Mouse (Mus musculus) forebrain, embryonic 14.5 days (tissue): Measurements from ENCODE around the gene Btbd17. TPM values are rescaled to one million over a fixed set of nuclear protein-coding genes. Genes with fewer than 3 reads are reported as not detected.

Experiments
- ATAC-seq: fragments of 200-750 bp; cut with Nextera tagmentation; 2 replicates; pipeline ENCODE4 v1.8.0; 2017; ENCODE audit warnings: mild to moderate bottlenecking, moderate library complexity
- DNase-seq: peaks from one replicate; pipeline ENCODE4 v3.0.0-alpha.2; 2015; ENCODE audit warnings: low spot score
- H3K27ac ChIP-seq: fragments of 300-500 bp; sonication (generic); 2 replicates; pipeline ENCODE4 v1.5.1; 2014; ENCODE audit warnings: low read depth, mild to moderate bottlenecking, control low read depth, low read length, moderate library complexity
- H3K27me3 ChIP-seq: fragments of 300-500 bp; sonication (generic); replicated peaks from 2 replicates; pipeline ENCODE4 v1.6.1; 2014; ENCODE audit warnings: low read length, control low read depth, mixed read lengths; ENCODE audit not compliant: control insufficient read depth, insufficient read depth
- H3K36me3 ChIP-seq: fragments of 300-500 bp; sonication (generic); 2 replicates; pipeline ENCODE4 v1.6.1; 2014; ENCODE audit warnings: low read length, control low read depth; ENCODE audit not compliant: control insufficient read depth, insufficient read depth
- H3K4me1 ChIP-seq: fragments of 300-500 bp; sonication (generic); 2 replicates; pipeline ENCODE4 v1.6.1; 2014; ENCODE audit warnings: antibody characterized with exemption, low read length, control low read depth; ENCODE audit not compliant: control insufficient read depth, insufficient read depth
- H3K4me2 ChIP-seq: fragments of 300-500 bp; sonication (generic); 2 replicates; pipeline ENCODE4 v1.6.1; 2014; ENCODE audit warnings: mild to moderate bottlenecking, control low read depth, low read length
- H3K4me3 ChIP-seq: fragments of 300-500 bp; sonication (generic); 2 replicates; pipeline ENCODE4 v1.5.1; 2014; ENCODE audit warnings: low read depth, low read length, control low read depth
- H3K9ac ChIP-seq: fragments of 300-500 bp; sonication (generic); 2 replicates; pipeline ENCODE4 v1.6.1; 2014; ENCODE audit warnings: mild to moderate bottlenecking, low read length, control low read depth, moderate library complexity
- H3K9me3 ChIP-seq: fragments of 300-500 bp; sonication (generic); replicated peaks from 2 replicates; pipeline ENCODE4 v1.6.1; 2016; ENCODE audit warnings: low read length, control low read depth, mixed read lengths; ENCODE audit not compliant: control insufficient read depth
- WGBS: fragments of 180-500 bp; shearing (Covaris S2); extraction: QIAGEN DNeasy Blood & Tissue Kit; methylation state at CpG from one replicate; pipeline ENCODE4 v1.1.7; 2014; 5-methylcytosine and 5-hydroxymethylcytosine counted together
- polyA plus RNA-seq: library from polyadenylated mRNA; unstranded; fragments of >200 nt; fragmentation: Nextera tagmentation; extraction: Ambion mirVana; gene quantifications from 2 replicates; pipeline ENCODE4 v1.2.1, GENCODE M21; 2014

Gene Btbd17
- polyA plus RNA-seq, 1 experiment from 2014 or later: 24.7 TPM

DNA sequence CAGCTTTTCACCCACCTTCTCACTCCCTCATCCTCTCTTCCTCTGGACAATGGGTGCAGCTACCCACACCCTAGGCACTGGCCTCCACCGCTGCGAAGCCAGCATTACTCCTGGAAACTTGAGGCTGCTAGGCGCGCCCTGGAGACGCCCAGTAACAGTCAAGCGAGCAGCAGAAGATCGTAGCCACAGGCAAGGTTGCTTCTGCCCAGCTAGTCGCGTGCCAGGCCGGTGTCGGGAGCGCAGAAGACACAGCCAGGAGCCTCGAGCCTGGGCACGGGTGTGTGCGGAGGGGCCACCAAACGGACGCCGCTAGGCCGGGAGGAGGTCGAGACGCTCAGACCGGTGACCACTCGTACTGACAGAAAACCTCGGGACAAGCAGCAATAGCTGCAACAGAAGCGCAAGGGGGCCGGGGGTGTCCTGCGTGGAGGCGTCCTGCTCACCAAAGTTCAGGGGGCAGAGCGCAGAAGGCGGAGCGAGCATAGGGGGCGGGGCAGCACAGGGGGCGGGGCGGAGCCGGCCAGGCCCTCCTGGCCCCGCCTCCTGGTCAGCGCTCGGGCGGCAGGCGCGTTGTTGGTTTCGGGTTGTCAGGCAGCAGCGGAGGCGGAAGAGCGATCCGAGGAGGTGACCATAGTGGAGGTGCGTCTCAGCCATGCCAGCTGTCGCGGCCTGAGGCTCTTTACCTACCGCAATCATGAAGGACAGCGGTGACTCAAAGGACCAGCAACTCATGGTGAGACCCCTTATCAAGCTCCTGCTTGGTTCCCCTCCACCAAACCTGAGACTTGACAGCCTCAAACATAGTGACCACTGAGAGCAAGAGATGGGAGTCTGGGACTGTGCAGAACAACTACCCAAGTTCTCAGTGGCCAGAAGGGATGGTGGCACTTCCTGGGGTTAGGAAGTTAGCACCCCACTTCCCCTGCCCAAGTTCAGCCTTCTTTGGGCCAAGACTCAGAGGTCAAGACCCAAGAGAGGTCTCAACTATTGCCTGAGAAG is 30.6 kb downstream of the Btbd17 start, which contains the start of gene Kif19a:
TSS of gene Kif19a (plus strand) at position 569 of the 999 bp plus-strand sequence.
- Histone ChIP-seq H3K4me1 (no peaks in the 10 kb centered on the region; the same call in 1 of the 2 replicates), H3K9me3 (no peaks in the 10 kb centered on the region), H3K36me3 (no peaks in the 10 kb centered on the region), H3K9ac (peak within 1 kb of the TSS; percentile 36; the same call in 1 of the 2 replicates), H3K4me3 (peak within 1 kb of the TSS; percentile 36), H3K4me2 (peak within 1 kb of the TSS; percentile 68), H3K27me3 (0 out of 2 replicates have a peak, but pooled peaks cover 3% of the 10 kb centered on the region), H3K27ac (no peak within 1 kb of the TSS)
- DNase-seq: peak; percentile 61
- 2% methylated on average over 50 of the region's 51 CpGs for WGBS
- peak; percentile 60 for ATAC-seq

GRCm38 (mm10) chr11:114747564-114748138 is 48.1 kb downstream of the Btbd17 start:
- no peak overlapping the region for H3K4me3 ChIP-seq
- no peaks in the 10 kb centered on the region for H3K9me3 ChIP-seq
- no peak for DNase-seq
- no peak overlapping the region for H3K4me2 ChIP-seq
- ATAC-seq: no peak
- WGBS: 88% methylated on average over 12 of the region's 12 CpGs
- no peak overlapping the region for H3K9ac ChIP-seq
- no peaks in the 10 kb centered on the region for H3K4me1 ChIP-seq
- no peak overlapping the region for H3K27ac ChIP-seq
- no peaks in the 10 kb centered on the region for H3K36me3 ChIP-seq
- no peaks in the 10 kb centered on the region for H3K27me3 ChIP-seq

- ATAC-seq: peak; percentile 85
- no peak overlapping the region for H3K4me3 ChIP-seq
- peak; percentile 93 for DNase-seq
- no peak overlapping the region for H3K27ac ChIP-seq
- no peaks in the 10 kb centered on the region for H3K9me3 ChIP-seq
- no peaks in the 10 kb centered on the region for H3K36me3 ChIP-seq
- 1% methylated on average over 12 of the region's 12 CpGs for WGBS
- peak overlapping the region; percentile 45 for H3K4me2 ChIP-seq
- H3K27me3 ChIP-seq: no peaks in the 10 kb centered on the region
- H3K9ac ChIP-seq: no peak overlapping the region
- H3K4me1 ChIP-seq: 0 out of 2 replicates have a peak, but pooled peaks cover 3% of the 10 kb centered on the region
Measured at GRCm38 (mm10) chr11:114745134-114745533, 50.6 kb downstream of the Btbd17 start.

DNA sequence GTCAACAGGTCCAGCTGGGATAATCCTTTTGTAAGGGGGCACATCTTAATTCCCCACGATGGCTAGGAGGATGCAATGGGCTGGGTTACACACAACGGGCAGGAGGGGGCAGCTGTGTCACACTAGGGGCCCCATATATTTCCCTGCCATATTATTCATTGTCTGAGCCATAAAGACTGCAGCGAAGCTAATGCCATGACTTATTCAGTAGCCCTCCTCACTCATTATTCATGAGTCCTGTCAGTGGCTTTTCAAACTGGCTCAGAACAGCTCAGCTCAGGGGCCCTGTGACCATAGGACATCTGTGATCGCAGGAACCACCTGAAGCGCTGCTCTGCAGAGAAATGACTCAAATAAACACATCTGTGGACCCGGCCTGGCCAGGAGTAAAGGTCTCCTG is 54.3 kb downstream of the Btbd17 start:
- Histone ChIP-seq H3K9me3 (no peaks in the 10 kb centered on the region), H3K9ac (no peak overlapping the region), H3K27me3 (no peaks in the 10 kb centered on the region), H3K4me2 (no peak overlapping the region), H3K4me3 (no peak overlapping the region), H3K36me3 (no peaks in the 10 kb centered on the region), H3K27ac (no peak overlapping the region), H3K4me1 (0 out of 2 replicates have a peak, but pooled peaks cover 3% of the 10 kb centered on the region)
- no peak for ATAC-seq
- 19% methylated on average over 6 of the region's 6 CpGs for WGBS
- DNase-seq: peak; percentile 24

Other genes starting within 250 kb of the Btbd17 start
- gene Rpl38, start 127.4 kb downstream of the Btbd17 start, polyA plus RNA-seq: 739 and 915 TPM in 2 replicates
- gene Ttyh2, start 120.5 kb downstream of the Btbd17 start, polyA plus RNA-seq: 24.0 and 25.2 TPM in 2 replicates
- gene Dnaic2, start 68.5 kb downstream of the Btbd17 start, polyA plus RNA-seq: 2.1 and 3.0 TPM in 2 replicates
- 0.23 and 0.34 TPM in 2 replicates for gene Kif19a, start 30.6 kb downstream of the Btbd17 start, polyA plus RNA-seq
- gene Gpr142, start 3.0 kb upstream of the Btbd17 start, polyA plus RNA-seq: not detected in 2 replicates
- gene Gprc5c, start 55.2 kb upstream of the Btbd17 start, polyA plus RNA-seq: 4.4 and 5.4 TPM in 2 replicates
- 0.73 and 1.0 TPM in 2 replicates for gene Cd300a, start 94.1 kb upstream of the Btbd17 start, polyA plus RNA-seq
- gene Cd300lb, start 138.4 kb upstream of the Btbd17 start, polyA plus RNA-seq: 0.07 TPM in 1 of 2 replicates, not detected in the other
- gene Cd300c, start 173.2 kb upstream of the Btbd17 start, polyA plus RNA-seq: not detected in 2 replicates
- gene Cd300ld, start 194.0 kb upstream of the Btbd17 start, polyA plus RNA-seq: not detected in 2 replicates
- 1.1 and 2.0 TPM in 2 replicates for gene Cd300c2, start 205.9 kb upstream of the Btbd17 start, polyA plus RNA-seq
- not detected in 2 replicates for gene Cd300ld2, start 220.2 kb upstream of the Btbd17 start, polyA plus RNA-seq
- gene Cd300ld4, start 231.1 kb upstream of the Btbd17 start, polyA plus RNA-seq: not detected in 2 replicates
- not detected in 2 replicates for gene Cd300ld5, start 241.8 kb upstream of the Btbd17 start, polyA plus RNA-seq